Mouse (Mus musculus): ENCODE measurements around the gene Bfsp2. TPM values are rescaled to one million over a fixed set of nuclear protein-coding genes. Genes with fewer than 3 reads are reported as not detected.

The Bfsp2 gene
- polyA plus RNA-seq, 1 experiment from 2014 or later, result 0.60 TPM

- H3K9ac ChIP-seq (ENCODE audit: low read depth, low read length), result no peak overlapping the region
- H3K9me3 ChIP-seq (replicated peaks; ENCODE audit: control insufficient read depth, low read length), result no peaks in the 10 kb centered on the region
- H3K4me3 ChIP-seq (ENCODE audit: low read depth, low read length), result no peak overlapping the region
- no peak overlapping the region for H3K4me2 ChIP-seq
- peaks cover 23% of the 10 kb centered on the region for H3K4me1 ChIP-seq (ENCODE audit: control insufficient read depth, insufficient read depth, low read length)
- WGBS (ENCODE audit: insufficient replicate concordance), result 75% methylated on average over 5 of the region's 5 CpGs
- no peak overlapping the region for H3K27ac ChIP-seq (ENCODE audit: low read depth, low read length)
- H3K36me3 ChIP-seq (ENCODE audit: control insufficient read depth, insufficient read depth, low read length), result no peaks in the 10 kb centered on the region
- no peaks in the 10 kb centered on the region for H3K27me3 ChIP-seq (ENCODE audit: control insufficient read depth, insufficient read depth, low read length)
- ATAC-seq (replicated peaks; ENCODE audit: insufficient number of reproducible peaks, low FRiP score, low TSS enrichment), result no peak
Observed at GRCm38 (mm10) chr9:103505067-103505466, 24.8 kb upstream of the Bfsp2 start.

- Histone ChIP-seq H3K36me3 (ENCODE audit: control insufficient read depth, insufficient read depth, low read length) (peaks cover under 1% of the 10 kb centered on the region; the same call in 1 of the 2 replicates), H3K9ac (ENCODE audit: low read depth, low read length) (no peak overlapping the region), H3K4me2 (no peak overlapping the region), H3K27me3 (ENCODE audit: control insufficient read depth, insufficient read depth, low read length) (no peaks in the 10 kb centered on the region), H3K4me1 (ENCODE audit: control insufficient read depth, insufficient read depth, low read length) (peaks cover 23% of the 10 kb centered on the region), H3K9me3 (replicated peaks; ENCODE audit: control insufficient read depth, low read length) (no peaks in the 10 kb centered on the region), H3K4me3 (ENCODE audit: low read depth, low read length) (no peak overlapping the region), H3K27ac (ENCODE audit: low read depth, low read length) (no peak overlapping the region)
- 90% methylated on average over 1 of the region's 1 CpGs for WGBS (ENCODE audit: insufficient replicate concordance)
- no peak for ATAC-seq (replicated peaks; ENCODE audit: insufficient number of reproducible peaks, low FRiP score, low TSS enrichment)
Observed at GRCm38 (mm10) chr9:103504646-103505045, 24.4 kb upstream of the Bfsp2 start.

GRCm38 (mm10) chr9:103503586-103504298, 23.5 kb upstream of the Bfsp2 start:
- 94% methylated on average over 3 of the region's 3 CpGs for WGBS (ENCODE audit: insufficient replicate concordance)
- no peak overlapping the region for H3K27ac ChIP-seq (ENCODE audit: low read depth, low read length)
- no peak overlapping the region for H3K4me2 ChIP-seq
- no peak overlapping the region for H3K4me3 ChIP-seq (ENCODE audit: low read depth, low read length)
- peaks cover 7% of the 10 kb centered on the region; the same call in 1 of the 2 replicates for H3K36me3 ChIP-seq (ENCODE audit: control insufficient read depth, insufficient read depth, low read length)
- H3K9me3 ChIP-seq (replicated peaks; ENCODE audit: control insufficient read depth, low read length), result no peaks in the 10 kb centered on the region
- no peaks in the 10 kb centered on the region for H3K27me3 ChIP-seq (ENCODE audit: control insufficient read depth, insufficient read depth, low read length)
- H3K4me1 ChIP-seq (ENCODE audit: control insufficient read depth, insufficient read depth, low read length), result peaks cover 23% of the 10 kb centered on the region
- ATAC-seq (replicated peaks; ENCODE audit: insufficient number of reproducible peaks, low FRiP score, low TSS enrichment), result no peak
- no peak overlapping the region for H3K9ac ChIP-seq (ENCODE audit: low read depth, low read length)

- whole genome bisulfite sequencing (ENCODE audit: insufficient replicate concordance), result 91% methylated on average over 2 of the region's 2 CpGs
Observed at GRCm38 (mm10) chr9:103502655-103503054, 22.4 kb upstream of the Bfsp2 start.

GRCm38 (mm10) chr9:103501861-103502364, 21.7 kb upstream of the Bfsp2 start:
- peak overlapping the region; percentile 56; the same call in 1 of the 2 replicates for H3K9ac ChIP-seq (ENCODE audit: low read depth, low read length)
- 14% methylated on average over 14 of the region's 14 CpGs for WGBS (ENCODE audit: insufficient replicate concordance)
- no peak for ATAC-seq (replicated peaks; ENCODE audit: insufficient number of reproducible peaks, low FRiP score, low TSS enrichment)
- peaks cover 19% of the 10 kb centered on the region for H3K4me1 ChIP-seq (ENCODE audit: control insufficient read depth, insufficient read depth, low read length)
- H3K4me3 ChIP-seq (ENCODE audit: low read depth, low read length), result no peak overlapping the region
- no peaks in the 10 kb centered on the region for H3K9me3 ChIP-seq (replicated peaks; ENCODE audit: control insufficient read depth, low read length)
- H3K27me3 ChIP-seq (ENCODE audit: control insufficient read depth, insufficient read depth, low read length), result no peaks in the 10 kb centered on the region
- H3K36me3 ChIP-seq (ENCODE audit: control insufficient read depth, insufficient read depth, low read length), result peaks cover 7% of the 10 kb centered on the region; the same call in 1 of the 2 replicates
- peak overlapping the region; percentile 0; the same call in 1 of the 2 replicates for H3K27ac ChIP-seq (ENCODE audit: low read depth, low read length)
- H3K4me2 ChIP-seq, result peak overlapping the region; percentile 40

More at GRCm38 (mm10) chr9:103502655-103503054, 22.4 kb upstream of the Bfsp2 start:
- ATAC-seq (replicated peaks; ENCODE audit: insufficient number of reproducible peaks, low FRiP score, low TSS enrichment), result no peak
- no peak overlapping the region for H3K9ac ChIP-seq (ENCODE audit: low read depth, low read length)
- no peak overlapping the region for H3K27ac ChIP-seq (ENCODE audit: low read depth, low read length)
- H3K36me3 ChIP-seq (ENCODE audit: control insufficient read depth, insufficient read depth, low read length), result peaks cover 7% of the 10 kb centered on the region; the same call in 1 of the 2 replicates
- H3K4me1 ChIP-seq (ENCODE audit: control insufficient read depth, insufficient read depth, low read length), result peaks cover 19% of the 10 kb centered on the region
- no peak overlapping the region for H3K4me3 ChIP-seq (ENCODE audit: low read depth, low read length)
- H3K4me2 ChIP-seq, result no peak overlapping the region
- H3K27me3 ChIP-seq (ENCODE audit: control insufficient read depth, insufficient read depth, low read length), result no peaks in the 10 kb centered on the region
- H3K9me3 ChIP-seq (replicated peaks; ENCODE audit: control insufficient read depth, low read length), result no peaks in the 10 kb centered on the region

DNA sequence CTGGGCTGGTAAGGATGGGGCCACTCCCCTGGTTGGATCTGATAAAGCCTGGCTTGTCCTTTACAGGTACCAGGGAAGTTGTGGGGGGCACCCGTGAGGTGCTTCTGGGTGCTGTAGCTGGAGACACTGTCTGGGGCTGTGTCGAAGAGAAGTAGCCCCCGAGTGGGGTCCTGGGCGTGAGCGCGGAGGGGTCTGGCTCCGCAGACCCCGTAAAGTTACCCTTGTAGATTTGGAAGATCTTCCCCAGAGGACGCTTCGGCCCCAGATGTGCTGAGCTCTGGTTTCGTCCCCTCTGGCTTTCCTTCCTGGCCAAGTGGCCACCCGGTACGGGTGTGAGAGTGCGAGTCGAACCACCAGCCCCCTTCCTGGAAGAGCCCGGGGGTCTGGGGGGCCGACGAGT, 19.1 kb upstream of the Bfsp2 start:
- no peak overlapping the region for H3K4me3 ChIP-seq (ENCODE audit: low read depth, low read length)
- no peaks in the 10 kb centered on the region for H3K27me3 ChIP-seq (ENCODE audit: control insufficient read depth, insufficient read depth, low read length)
- peaks cover 7% of the 10 kb centered on the region; the same call in 1 of the 2 replicates for H3K36me3 ChIP-seq (ENCODE audit: control insufficient read depth, insufficient read depth, low read length)
- H3K4me2 ChIP-seq, result no peak overlapping the region
- no peak for ATAC-seq (replicated peaks; ENCODE audit: insufficient number of reproducible peaks, low FRiP score, low TSS enrichment)
- H3K4me1 ChIP-seq (ENCODE audit: control insufficient read depth, insufficient read depth, low read length), result peaks cover 25% of the 10 kb centered on the region
- no peak overlapping the region for H3K27ac ChIP-seq (ENCODE audit: low read depth, low read length)
- WGBS (ENCODE audit: insufficient replicate concordance), result 82% methylated on average over 18 of the region's 18 CpGs
- no peak overlapping the region for H3K9ac ChIP-seq (ENCODE audit: low read depth, low read length)
- H3K9me3 ChIP-seq (replicated peaks; ENCODE audit: control insufficient read depth, low read length), result no peaks in the 10 kb centered on the region

- no peak for ATAC-seq (replicated peaks; ENCODE audit: insufficient number of reproducible peaks, low FRiP score, low TSS enrichment)
- Histone ChIP-seq H3K9me3 (replicated peaks; ENCODE audit: control insufficient read depth, low read length) (no peaks in the 10 kb centered on the region), H3K4me2 (no peak overlapping the region), H3K36me3 (ENCODE audit: control insufficient read depth, insufficient read depth, low read length) (peaks cover 7% of the 10 kb centered on the region; the same call in 1 of the 2 replicates), H3K9ac (ENCODE audit: low read depth, low read length) (no peak overlapping the region), H3K4me1 (ENCODE audit: control insufficient read depth, insufficient read depth, low read length) (peaks cover 28% of the 10 kb centered on the region), H3K27ac (ENCODE audit: low read depth, low read length) (no peak overlapping the region), H3K4me3 (ENCODE audit: low read depth, low read length) (no peak overlapping the region), H3K27me3 (ENCODE audit: control insufficient read depth, insufficient read depth, low read length) (no peaks in the 10 kb centered on the region)
- WGBS (ENCODE audit: insufficient replicate concordance), result 63% methylated on average over 8 of the region's 8 CpGs
Observed at GRCm38 (mm10) chr9:103498699-103499098, 18.5 kb upstream of the Bfsp2 start.

DNA sequence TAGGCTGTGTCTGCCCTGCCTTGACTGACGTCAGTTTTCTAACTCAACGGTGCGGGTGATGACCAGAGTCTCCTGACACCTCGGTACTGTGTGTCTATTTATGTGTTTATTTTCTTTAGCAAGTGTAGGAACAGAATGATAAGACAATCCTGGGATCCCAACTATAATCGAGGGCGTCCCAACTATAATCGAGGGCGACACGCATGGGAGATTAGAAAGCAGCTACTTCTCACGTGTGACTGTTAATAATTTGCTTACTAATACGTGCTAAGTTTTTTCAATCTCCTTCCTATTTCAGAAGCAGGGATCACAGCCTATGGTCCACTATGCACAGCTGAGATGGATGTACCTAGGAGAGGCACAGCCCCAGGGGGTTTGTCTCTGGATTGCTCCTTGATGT, 15.2 kb upstream of the Bfsp2 start:
- no peak overlapping the region for H3K9ac ChIP-seq (ENCODE audit: low read depth, low read length)
- no peak for ATAC-seq (replicated peaks; ENCODE audit: insufficient number of reproducible peaks, low FRiP score, low TSS enrichment)
- no peaks in the 10 kb centered on the region for H3K9me3 ChIP-seq (replicated peaks; ENCODE audit: control insufficient read depth, low read length)
- H3K4me1 ChIP-seq (ENCODE audit: control insufficient read depth, insufficient read depth, low read length), result peaks cover 24% of the 10 kb centered on the region
- H3K4me2 ChIP-seq, result no peak overlapping the region
- H3K4me3 ChIP-seq (ENCODE audit: low read depth, low read length), result no peak overlapping the region
- no peak overlapping the region for H3K27ac ChIP-seq (ENCODE audit: low read depth, low read length)
- H3K36me3 ChIP-seq (ENCODE audit: control insufficient read depth, insufficient read depth, low read length), result peaks cover 7% of the 10 kb centered on the region; the same call in 1 of the 2 replicates
- no peaks in the 10 kb centered on the region for H3K27me3 ChIP-seq (ENCODE audit: control insufficient read depth, insufficient read depth, low read length)
- WGBS (ENCODE audit: insufficient replicate concordance), result 70% methylated on average over 11 of the region's 11 CpGs
